Mouse (Mus musculus) forelimb bud, embryonic 11.5 days (tissue): Measurements from ENCODE around the gene Cenpi.
"Not testable (repeated sequence)": the region's sequence is repeated elsewhere in the genome, so short reads cannot be mapped to it uniquely, and the experiment has no call there.

Experiments
- DNase-seq: peaks from one replicate; pipeline ENCODE4 v3.0.0-alpha.2; 2012; ENCODE audit warnings: low read depth, low spot score

Cenpi gene

DNA sequence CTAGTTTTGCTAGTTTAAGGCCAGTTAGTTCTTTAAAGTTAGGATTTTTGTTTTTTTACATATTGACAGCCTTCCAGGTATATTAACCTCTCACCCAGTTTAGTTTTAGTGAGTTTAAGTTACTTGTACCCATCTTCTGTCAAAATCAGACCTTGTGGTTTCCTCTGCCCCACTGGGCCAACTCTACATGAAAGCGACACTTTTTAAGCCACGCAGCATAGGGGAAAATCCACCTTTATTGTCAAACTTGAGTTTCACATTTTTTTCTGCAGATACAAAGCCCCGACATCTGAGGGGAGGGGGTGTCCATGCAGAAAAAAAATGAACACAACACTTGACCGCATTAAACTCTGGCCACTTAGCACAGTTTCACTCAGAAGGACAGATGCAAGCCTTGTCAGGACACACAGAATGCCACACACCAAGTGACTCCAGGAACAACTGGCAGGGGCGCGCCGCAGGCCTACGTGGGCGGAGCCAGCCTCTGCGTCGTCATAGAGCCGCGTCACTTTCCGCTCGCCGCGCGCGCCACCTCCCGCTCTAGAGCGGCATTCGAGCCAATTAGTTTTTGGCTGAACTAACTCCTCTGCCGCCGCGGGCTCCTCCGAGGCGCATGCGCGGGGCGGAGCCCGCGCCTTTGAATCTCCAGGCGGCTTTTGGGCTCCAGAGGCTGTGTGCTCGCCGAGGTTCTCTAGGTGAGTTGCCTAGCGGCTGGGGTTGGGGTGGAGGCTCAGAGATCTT lies at the start of gene Cenpi:
Gene Cenpi, plus strand, starts transcription at position 551 of the 741 bp plus-strand sequence.
- peak; percentile 89 for DNase-seq

DNA sequence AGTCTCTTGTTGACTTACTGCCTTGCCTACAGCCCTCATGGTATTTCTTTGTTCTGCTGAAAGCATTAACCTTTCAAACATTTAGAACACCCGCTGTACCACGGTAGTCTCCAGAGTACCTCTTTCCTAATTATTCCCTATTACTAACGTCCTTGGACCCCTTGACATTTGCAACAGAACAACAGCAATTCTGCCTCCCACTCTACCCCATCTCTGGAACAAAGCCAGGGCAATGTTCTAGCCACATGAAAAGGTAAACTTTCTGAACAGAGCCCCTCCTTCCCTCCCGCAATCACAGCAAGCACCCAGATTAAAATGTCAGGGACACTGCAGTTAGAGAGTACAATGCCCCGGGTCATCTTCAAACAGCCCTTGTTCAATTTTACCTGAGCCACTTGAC lies 46.7 kb upstream of the Cenpi start:
- no peak for DNase-seq

GRCm38 (mm10) chrX:134262129-134262528 lies 45.8 kb upstream of the Cenpi start:
- no peak for DNase-seq

GRCm38 (mm10) chrX:134275715-134276114 lies 32.2 kb upstream of the Cenpi start:
- no peak for DNase-seq

GRCm38 (mm10) chrX:134276275-134277160 lies 31.4 kb upstream of the Cenpi start, which contains the start of gene Trmt2b:
Gene Trmt2b (minus strand): TSS chrX:134276984.
- peak; percentile 57 for DNase-seq

GRCm38 (mm10) chrX:134280531-134280930 lies 27.4 kb upstream of the Cenpi start:
- no peak for DNase-seq

DNA sequence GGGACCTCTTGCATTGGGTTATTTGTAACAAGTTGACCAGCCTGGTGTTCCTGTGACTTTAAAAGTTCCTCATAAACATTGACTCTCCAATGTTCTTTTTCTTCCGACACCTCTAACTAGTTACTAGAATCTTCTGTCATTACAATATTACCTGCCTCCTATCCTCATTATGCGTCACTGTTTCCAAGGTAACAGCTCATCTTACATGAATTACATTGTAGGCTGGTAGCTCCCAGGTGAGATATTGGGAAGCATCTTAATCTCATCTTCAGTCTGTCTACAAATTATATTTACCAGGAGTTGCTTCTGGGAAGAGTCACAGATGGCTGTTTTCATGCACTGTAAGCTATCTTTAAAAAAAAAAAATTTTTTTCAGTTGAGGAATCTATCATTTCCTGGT lies 22.8 kb upstream of the Cenpi start:
- no peak for DNase-seq

DNA sequence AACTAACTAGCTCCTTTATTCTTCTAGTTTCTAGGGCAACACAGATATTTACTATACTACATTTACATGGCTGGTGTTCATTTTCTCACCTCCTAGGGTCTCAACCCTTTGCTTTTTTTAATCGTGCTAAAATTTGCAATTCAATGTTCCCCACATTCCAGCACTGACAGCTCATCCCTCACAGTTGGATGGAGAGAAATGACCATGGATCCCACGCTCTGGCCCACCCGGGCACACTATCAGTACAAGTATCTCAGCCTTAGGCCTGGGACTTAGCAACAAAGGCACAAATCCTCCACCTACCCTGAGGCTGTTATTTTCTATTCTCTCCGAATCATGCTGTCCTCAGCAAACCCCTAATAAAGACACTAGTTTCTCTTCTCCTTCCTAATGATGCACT lies 22.1 kb upstream of the Cenpi start:
- no peak for DNase-seq

- DNase-seq: no peak
Measured at GRCm38 (mm10) chrX:134287305-134287704, 20.6 kb upstream of the Cenpi start.

DNA sequence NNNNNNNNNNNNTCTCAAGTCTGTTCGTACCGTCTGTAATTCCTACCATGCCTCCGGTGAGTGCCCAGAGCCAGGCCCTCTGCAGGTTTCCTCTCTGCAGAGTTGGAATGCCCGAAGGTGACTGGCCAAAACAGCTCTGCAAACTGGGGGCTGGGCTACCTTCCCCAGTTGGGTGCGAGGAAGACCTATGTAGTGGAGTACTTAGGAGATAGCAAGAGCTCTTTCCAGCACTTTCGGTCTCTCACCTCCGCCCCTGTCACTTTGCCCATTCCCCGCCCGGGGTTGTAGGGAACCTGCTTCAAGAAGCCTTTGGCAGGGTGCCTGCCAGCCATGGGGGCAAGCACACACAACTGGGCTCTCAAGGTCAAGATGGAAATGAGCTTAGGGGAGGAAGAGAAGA lies 11.6 kb upstream of the Cenpi start:
- DNase-seq: no peak

GRCm38 (mm10) chrX:134296737-134297136 lies 11.1 kb upstream of the Cenpi start:
- no peak for DNase-seq

- DNase-seq: no peak
Measured at GRCm38 (mm10) chrX:134297195-134297594, 10.7 kb upstream of the Cenpi start.

GRCm38 (mm10) chrX:134300219-134300618 lies 7.7 kb upstream of the Cenpi start:
- no peak for DNase-seq

DNA sequence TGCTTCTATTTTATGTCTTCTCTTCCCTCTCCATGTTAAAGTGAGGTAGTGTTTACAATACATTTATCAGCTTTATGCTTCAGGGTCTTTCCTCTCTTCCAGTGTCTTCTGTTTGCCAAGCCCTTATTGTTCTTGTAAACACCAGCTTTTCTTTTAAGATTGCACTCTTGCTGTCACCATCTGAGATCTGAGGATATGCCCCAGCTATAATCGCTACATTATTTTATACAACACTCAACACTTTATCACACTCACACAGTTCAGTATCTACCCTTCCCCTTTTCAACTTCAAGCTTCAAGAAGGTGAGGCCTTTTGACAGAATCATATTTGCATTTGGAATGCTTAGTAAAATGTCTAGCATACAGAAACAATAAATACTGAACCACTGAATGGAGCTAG lies 4.6 kb upstream of the Cenpi start:
- DNase-seq: no peak

DNA sequence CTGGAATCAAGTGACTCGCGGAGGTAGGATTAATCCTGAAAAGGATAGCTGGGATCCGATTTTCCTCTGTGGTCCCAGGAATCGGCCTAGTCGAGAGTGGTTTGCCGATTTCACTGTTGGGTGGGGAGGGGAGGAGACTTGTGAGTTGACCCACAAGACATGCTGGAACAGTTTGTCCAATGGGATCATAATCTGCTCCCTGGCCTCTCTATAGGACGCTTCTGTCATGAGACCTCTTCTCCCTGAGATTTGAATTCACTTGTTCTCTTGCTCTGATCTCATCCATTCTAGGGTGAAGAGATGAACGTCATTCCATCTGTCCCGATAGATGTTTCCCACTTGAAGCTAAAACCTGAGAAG lies 371 bp downstream of the Cenpi start:
- DNase-seq: no peak

DNA sequence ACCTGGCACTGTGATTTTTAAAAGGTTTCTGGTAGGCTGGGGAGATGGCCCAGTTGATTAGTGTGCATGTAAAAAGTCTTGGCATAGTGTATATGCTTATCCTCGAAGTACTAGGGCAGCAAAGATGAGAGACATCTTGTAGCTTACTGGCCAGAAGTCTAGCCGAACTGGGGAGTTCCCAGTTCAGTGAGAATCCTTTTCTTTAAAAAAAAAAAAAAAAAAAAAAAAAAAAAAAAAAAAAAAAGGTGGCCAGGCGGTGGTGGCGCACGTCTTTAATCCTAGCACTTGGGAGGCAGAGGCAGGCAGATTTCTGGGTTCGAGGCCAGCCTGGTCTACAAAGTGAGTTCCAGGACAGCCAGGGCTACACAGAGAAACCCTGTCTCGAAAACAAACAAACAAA lies 3.3 kb downstream of the Cenpi start:
- not testable (repeated sequence) for DNase-seq

DNA sequence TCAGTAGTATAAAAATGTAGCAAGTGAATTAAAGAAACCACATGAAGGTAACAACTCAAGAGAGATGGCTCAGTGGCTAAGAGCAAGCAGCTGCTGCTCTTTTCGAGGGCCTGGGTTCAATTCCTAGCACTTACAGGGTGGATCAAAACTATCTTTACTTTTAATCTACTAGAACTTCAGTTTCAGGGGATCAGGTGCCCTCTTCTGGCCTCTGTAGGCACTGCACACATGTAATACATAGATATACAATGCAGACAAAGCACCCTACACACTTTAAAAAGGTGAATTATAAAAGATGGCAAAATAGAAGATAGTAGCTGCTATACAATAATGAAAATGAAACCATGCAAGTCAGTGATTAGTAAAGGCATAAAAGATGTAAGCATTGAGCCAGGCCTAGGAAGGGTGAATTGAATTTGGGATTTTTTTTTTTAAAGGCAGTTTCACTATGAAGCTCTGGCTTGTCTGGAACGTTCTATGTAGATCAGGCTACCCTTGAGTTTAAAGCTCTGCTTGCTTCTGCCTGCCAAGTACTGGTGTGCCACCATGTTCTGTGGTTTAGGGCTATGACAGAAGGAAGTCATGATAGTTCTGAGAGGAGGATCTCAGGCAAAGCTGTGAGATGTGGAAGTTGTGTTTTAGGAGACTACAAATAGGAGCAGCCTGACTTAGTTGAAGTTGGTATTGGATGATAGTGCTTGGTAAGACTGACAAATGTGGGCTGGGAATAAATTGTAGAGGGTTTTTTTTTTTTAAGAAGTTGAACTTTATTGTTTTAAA lies 11.5 kb downstream of the Cenpi start:
- no peak for DNase-seq

DNA sequence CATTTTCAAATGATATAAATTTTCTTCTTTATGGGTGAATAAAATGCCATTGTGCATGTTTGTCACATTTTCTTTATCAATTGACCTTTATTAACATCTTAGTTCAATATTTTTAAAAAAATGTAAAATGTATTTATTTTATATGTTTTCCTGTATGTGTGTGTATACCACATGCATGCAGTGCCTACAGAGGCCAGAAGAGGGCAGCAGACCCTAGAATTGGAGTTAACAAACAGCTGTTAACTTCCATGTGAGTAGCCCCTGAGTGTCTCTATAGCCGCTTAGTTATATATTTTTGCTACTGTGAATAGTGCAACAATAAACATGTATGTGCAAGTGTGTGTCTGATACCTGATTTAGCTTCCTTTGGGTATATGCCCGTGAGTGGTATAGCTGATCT lies 25.4 kb downstream of the Cenpi start:
- peak; percentile 7 for DNase-seq

GRCm38 (mm10) chrX:134342735-134343134 lies 34.9 kb downstream of the Cenpi start:
- DNase-seq: no peak

- no peak for DNase-seq
Measured at GRCm38 (mm10) chrX:134350205-134350604, 42.3 kb downstream of the Cenpi start.

DNA sequence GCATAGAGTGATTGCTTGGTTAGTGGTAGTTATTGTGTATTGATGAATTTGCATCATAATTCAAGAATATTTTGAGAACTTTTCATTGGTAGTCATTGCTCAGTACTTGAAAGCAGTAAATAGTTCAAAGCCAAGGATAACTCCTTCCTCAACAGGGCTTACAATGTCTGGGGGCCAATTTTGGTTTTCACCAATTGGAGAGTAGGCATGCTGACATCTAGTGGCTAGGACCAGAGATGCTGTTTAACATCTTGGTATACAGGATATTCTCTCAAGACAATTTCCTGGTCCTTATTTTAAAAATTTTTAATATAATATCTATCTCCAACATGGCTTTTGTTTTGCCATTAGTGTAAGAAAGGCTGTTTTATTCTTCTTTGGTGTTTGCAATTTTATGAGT lies 46.0 kb downstream of the Cenpi start:
- no peak for DNase-seq

GRCm38 (mm10) chrX:134359336-134359735 lies 51.5 kb downstream of the Cenpi start:
- DNase-seq: no peak
